Mouse (Mus musculus) liver, postnatal 0 days (tissue): ENCODE measurements around the gene Prkca.

Experiments used
- CTCF ChIP-seq: sonication (generic); IDR thresholded peaks from 2 replicates; pipeline ENCODE4 v1.5.1; 2016; ENCODE audit warnings: antibody characterized with exemption, low read depth
- EP300 ChIP-seq: IDR thresholded peaks from 2 replicates; pipeline ENCODE4 v1.6.1; 2016; ENCODE audit warnings: antibody characterized with exemption, low read depth, mild to moderate bottlenecking

DNA sequence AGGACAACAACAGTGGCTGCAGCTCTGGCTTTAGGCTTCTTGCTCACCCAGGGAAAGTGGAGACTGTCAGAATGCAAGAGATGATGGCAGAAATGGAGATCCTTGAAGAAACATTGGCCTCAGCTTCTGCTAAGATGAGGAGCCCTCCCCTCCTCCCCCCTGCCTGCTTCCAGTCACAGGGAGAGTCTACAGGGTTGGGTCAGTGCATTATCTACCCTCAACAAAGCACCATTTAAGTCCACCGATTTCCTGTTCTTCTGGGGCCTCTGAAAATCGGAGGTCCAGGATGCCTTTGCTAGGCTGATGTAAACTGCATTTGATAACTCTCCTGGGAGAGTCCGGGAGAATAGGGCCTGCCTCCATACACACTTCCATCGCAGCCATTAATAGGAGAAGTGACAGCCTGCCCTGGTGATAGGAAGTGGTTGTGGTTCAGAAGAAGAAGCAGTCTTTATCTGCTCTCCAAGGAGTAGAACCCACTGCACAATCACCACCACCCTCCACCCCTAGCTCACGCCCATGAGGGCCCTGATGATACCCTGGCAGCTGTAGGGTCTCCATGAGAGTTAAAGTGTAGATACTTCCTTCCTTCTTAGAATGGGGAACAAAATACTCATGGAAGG lies 108.5 kb downstream of the Prkca start:
- TF ChIP-seq CTCF, result no peak
- no peak for TF ChIP-seq EP300
